Mouse (Mus musculus) retina, embryonic 14.5 days (tissue): ENCODE data around the gene Prg4.

Experiments
- DNase-seq: peaks from one replicate; pipeline ENCODE4 v3.0.0-alpha.2; 2015; ENCODE audit warnings: low spot score

Gene Prg4

GRCm38 (mm10) chr1:150404555-150404954 lies 61.4 kb downstream of the Prg4 start:
- DNase-seq, result no peak

- DNase-seq, result no peak
Measured at GRCm38 (mm10) chr1:150403914-150404313, 62.1 kb downstream of the Prg4 start.
